Mouse (Mus musculus) telencephalon, adult 2 months (tissue): ENCODE results near the gene Bag3.
"Not testable (repeated sequence)": the region's sequence is repeated elsewhere in the genome, so short reads cannot be mapped to it uniquely, and the experiment has no call there.

Experiments used
- DNase-seq: peaks from one replicate; pipeline ENCODE4 v3.0.0-alpha.2; 2011; ENCODE audit warnings: low read depth, low spot score

The Bag3 gene

GRCm38 (mm10) chr7:128567561-128568244 lies 44.3 kb downstream of the Bag3 start:
- no peak for DNase-seq

GRCm38 (mm10) chr7:128569429-128569828 lies 46.0 kb downstream of the Bag3 start:
- DNase-seq, result not testable (repeated sequence)

- DNase-seq, result no peak
Measured at GRCm38 (mm10) chr7:128569987-128570656, 46.7 kb downstream of the Bag3 start.

DNA sequence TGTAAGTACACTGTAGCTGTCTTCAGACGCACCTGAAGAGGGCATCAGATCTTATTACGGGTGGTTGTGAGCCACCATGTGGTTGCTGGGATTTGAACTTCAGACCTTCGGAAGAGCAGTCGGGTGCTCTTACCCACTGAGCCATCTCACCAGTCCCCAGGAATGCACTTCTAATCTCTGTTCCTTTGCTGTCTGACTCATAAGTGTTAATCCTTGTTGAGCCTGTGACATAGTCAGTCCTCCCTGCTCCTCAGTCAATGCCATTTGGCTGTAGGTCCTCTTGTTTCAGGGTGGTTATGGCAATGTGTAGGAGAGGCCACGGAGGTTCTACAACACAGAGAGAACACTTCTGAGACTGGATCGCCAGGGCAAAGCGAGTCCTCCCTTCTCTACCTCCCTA lies 47.2 kb downstream of the Bag3 start:
- DNase-seq, result not testable (repeated sequence)

- DNase-seq, result peak; percentile 52
Measured at GRCm38 (mm10) chr7:128572030-128572429, 48.6 kb downstream of the Bag3 start.

- DNase-seq, result no peak
Measured at GRCm38 (mm10) chr7:128575211-128575610, 51.8 kb downstream of the Bag3 start.

DNA sequence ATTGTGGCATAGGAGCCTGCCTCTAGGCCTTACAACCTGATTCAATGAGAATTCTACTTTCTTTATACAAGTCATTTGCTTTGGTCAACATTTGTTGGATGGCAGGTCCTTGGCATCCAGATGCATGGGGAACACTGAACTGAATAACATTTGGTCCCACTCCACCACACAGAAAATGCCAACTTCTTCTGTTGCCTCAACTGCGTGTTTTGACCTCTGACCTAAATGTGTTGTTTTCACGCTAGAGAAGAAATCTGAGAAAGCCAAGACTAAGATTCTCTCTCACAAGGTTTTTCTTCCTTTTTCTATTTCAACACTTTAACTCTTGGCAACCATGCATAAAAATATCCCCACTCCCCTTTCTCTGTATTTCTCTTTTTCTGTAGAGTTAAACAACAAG lies 52.4 kb downstream of the Bag3 start:
- DNase-seq, result no peak

GRCm38 (mm10) chr7:128577607-128578006 lies 54.2 kb downstream of the Bag3 start:
- DNase-seq, result no peak

DNA sequence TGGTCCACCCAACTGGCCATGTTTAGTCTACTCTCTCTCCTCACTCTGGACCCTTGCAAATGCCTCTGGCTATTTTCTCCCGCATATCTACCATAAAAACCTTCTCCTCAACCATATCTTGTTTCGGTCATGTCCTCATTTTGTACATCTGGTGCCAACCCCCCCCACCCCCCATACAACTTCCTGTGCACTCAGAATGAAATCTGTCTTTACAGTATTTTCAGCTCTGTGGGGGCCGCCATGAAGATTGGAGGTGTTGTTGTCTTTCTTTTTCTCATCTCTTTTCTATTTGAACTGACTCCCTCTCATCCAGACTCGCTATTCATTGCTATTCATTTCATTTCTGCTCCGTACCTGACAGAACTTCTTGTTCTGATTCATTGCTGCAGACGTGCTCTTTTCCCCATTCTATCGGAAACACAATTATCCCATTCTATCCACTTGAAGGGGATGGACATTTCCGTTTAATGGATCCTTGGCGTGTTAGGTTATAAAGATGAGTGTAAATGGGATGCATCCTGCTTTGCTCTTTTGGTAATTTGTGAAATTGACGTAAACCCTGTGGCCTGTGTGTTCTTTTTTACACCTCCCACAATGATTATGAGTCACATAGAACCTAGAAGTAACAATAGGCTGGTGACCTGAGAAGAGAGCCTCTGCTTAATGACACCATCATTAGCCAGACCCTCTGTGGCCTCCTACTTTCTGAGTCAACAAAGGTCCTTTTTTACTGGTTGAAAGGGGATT lies 55.0 kb downstream of the Bag3 start:
- no peak for DNase-seq

DNA sequence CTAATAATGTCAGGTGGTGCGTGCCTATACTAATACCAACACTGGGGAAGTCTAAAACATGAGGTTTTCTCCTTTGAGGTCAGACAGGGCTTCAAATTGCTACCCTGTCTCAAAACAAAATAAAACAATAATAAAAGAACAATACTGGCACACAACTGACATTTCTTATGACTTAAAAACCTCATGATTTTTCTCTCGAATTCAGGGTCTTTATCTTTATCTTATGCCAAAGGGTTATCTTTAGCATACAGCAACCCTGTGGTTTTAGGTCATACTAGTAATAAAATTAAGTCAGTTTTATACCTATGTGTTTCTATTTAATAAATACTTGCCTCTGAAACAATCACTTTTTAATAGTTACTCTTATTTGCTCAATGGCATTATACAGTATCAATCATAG lies 56.0 kb downstream of the Bag3 start:
- no peak for DNase-seq

DNA sequence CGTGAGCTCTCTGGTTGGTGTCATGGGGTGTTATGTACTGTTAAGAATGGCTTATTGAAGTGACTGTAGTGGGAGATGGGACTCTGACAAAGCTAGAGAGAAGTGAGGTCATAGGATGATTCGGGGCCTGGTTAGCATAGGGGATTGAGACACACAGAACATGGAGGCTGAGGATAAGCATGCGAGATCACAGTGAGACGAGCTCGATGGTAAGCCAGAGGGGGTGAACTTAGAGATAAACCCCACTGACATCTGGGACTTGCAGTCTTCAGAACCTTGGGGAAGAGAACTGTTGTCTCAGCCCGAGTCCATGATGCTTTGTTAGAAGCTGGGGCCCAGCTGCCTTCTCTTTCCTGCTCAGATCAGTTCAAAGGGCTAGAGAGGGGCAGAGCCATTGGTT lies 56.9 kb downstream of the Bag3 start:
- DNase-seq, result no peak

GRCm38 (mm10) chr7:128581864-128582484 lies 58.6 kb downstream of the Bag3 start:
- DNase-seq, result no peak

- DNase-seq, result peak; percentile 95
Measured at GRCm38 (mm10) chr7:128583213-128583948, 60.0 kb downstream of the Bag3 start.

DNA sequence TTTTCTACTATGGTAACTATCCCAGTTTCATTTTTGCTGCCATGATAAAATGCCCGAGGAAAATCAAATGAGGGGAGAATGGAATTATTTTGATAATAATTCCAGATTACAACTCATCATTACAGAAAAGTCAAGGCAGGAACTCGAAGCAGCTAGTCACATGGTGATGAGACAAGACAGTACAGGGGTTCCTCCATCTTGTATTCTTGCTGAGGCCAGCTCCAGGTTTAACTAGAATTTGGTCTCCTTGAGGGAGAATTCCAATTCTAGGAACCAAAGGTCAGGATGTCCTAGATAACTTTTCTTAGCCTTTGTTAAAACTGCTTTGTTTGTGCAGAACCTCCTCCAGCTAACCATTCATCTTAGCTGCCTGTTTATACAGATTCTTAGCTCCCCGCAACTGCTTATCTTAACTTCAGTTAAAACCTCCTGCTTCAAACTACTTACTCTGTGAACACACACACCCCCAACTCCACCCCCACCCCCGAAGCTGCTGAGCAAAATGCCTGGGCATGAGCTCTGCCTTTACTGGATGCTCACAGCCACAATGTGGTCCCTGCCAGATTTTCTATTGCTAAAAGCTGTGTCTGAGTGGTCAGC lies 64.0 kb downstream of the Bag3 start:
- DNase-seq, result no peak

- no peak for DNase-seq
Measured at GRCm38 (mm10) chr7:128591345-128592084, 68.1 kb downstream of the Bag3 start.

DNA sequence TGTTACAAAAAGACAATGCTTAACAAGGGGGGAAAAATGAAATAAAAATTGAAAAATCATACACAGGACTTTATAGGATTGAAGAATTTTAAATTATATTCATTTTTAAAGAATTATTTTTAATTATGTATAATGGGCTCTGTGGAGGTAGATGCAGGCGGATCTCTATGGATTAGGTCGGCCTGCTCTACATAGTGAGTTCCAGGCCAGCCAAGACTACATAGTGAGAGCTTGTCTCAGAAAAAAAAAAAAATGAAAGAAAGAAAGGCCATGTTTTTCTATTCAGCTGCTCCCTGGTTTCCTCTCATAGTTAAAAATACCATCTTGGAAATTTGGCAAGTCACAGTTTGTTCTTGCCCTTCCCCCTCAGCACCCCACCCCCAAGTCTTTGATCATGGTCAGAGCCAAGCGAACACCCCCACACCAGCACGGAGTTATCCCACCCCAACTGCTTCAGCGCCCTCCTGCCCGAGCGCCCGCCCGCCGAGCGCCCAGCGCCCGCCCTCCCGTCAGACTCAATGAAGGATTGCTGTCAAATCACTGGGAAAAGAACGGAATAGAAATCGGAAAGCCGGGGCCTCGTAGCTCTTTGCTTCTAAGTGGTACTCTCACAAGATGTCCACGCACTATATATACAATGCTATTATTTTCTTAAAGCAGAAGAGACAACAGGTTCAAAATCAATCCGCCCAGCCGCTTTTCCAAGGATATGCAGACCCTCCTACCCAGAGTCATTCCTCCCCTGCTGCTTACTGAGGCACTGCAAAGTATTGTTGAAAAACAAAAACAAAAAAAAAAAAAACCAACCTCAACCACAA lies 68.9 kb downstream of the Bag3 start:
- DNase-seq, result no peak

DNA sequence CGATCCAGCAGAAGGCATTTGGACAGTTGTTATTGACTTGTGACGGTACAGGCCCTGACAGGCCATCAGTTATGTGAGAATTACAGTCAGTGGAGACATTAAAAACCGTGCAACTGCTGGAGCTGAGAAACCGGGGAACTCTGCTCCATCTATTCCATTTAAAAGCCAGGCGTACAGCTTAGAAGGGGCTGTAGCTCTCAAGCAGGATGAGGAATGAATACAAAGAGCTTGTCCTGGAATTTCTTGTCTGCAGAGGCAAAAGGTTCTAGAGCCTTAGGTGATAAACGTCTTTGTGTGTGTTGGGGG lies 69.5 kb downstream of the Bag3 start:
- DNase-seq, result no peak

GRCm38 (mm10) chr7:128596274-128596673 lies 72.9 kb downstream of the Bag3 start:
- DNase-seq, result no peak
